In genomic region chr12:16963354-16963753, GRCm38 (mm10) we compare ENCODE assay signal across 16 mouse cellular contexts. TPM values are rescaled to one million over a fixed set of nuclear protein-coding genes. Genes with fewer than 3 reads are reported as not detected.
DNase-seq lines count a peak whose midpoint lies in the region; ATAC-seq lines count a peak whose summit lies in the region.
"Had no signal": no experiment of that assay in that cellular context is flagged by ENCODE, and none has a peak within 500 bp of the region (broad histone marks: within the 10 kb centered on the region; RNA-seq: fewer than 3 reads in every experiment).

No protein-coding gene starts in this region.

- ATAC-seq in activated CD4-positive, CD25-positive, alpha-beta regulatory T cell, adult 4 months = peak; percentile 96
- peak; percentile 56; the same call in 1 of the 2 replicates for ATAC-seq in neutrophil, adult 5-6 weeks (ENCODE audit: extremely low read depth, insufficient number of reproducible peaks, low FRiP score, poor library complexity, severe bottlenecking)
- ATAC-seq: forebrain, embryonic 15.5 days; hindbrain, postnatal 0 days had no signal

- peak; percentile 84 for DNase-seq in A20 (ENCODE audit: low read depth, low spot score)
- peak; percentile 8 for DNase-seq in CD4-positive helper T cell, adult 2 months (ENCODE audit: low read depth, low spot score)
- DNase-seq in heart, adult 8-10 months (ENCODE audit: low spot score) = no peak
- no peak for DNase-seq in layer of hippocampus, adult 8-10 months (ENCODE audit: low spot score in 2 of 2)
- DNase-seq in cerebellum, postnatal 10 days = no peak
- DNase-seq: adrenal gland, postnatal 14 days; cerebellum, adult 11-12 months; cerebellum, adult 9-10 months; gastrocnemius, postnatal 10 days; heart, adult 18-20 months; heart, postnatal 14 days had no signal

RNA-seq across cellular contexts. Expression of gene Pqlc3, which starts 36.9 kb away (rescaled TPM):
- 10 to 100 TPM; 82.0 to 88.3 TPM for polyA plus RNA-seq in activated CD4-positive, CD25-positive, alpha-beta regulatory T cell, adult 4 months (2017; shearing (Covaris generic))
- total RNA-seq in neutrophil, adult 5-6 weeks (2017) = 52.5 and 57.1 TPM in 2 replicates
- total RNA-seq in heart, adult 8-10 months (2022) = 1 to 10 TPM; 2.7 to 3.6 (median 3.1) TPM
- total RNA-seq in layer of hippocampus, adult 8-10 months (2022) = 1 to 10 TPM; 1.5 to 3.0 (median 1.6) TPM

RNA-seq across cellular contexts. Expression of gene 2410004P03Rik, which starts 48.2 kb away (rescaled TPM):
- under 1 TPM; 0.27 to 0.93 TPM for polyA plus RNA-seq in activated CD4-positive, CD25-positive, alpha-beta regulatory T cell, adult 4 months (2017; shearing (Covaris generic))
- 0.23 and 1.6 TPM in 2 replicates for total RNA-seq in neutrophil, adult 5-6 weeks (2017)
- total RNA-seq in heart, adult 8-10 months (2022) = not detected
- 1 to 10 TPM in 2 of 4 experiments, under 1 TPM in 2; 0.37 to 1.2 (median 1.0) TPM for total RNA-seq in layer of hippocampus, adult 8-10 months (2022)
- total RNA-seq: adrenal gland, postnatal 14 days; gastrocnemius, postnatal 10 days had no signal
- polyA plus RNA-seq: G1E had no signal

Comparison
In these comparisons a context has a peak if more than half of its experiments do, and no peak if none do; other contexts are left out.
1. DNase-seq: peak in A20 (single experiment) and CD4-positive helper T cell, adult 2 months (single experiment); none in heart, adult 8-10 months (single experiment), layer of hippocampus, adult 8-10 months (0 of 2) and cerebellum, postnatal 10 days (0 of 2).
2. RNA of gene Pqlc3, which starts 36.9 kb away (total RNA-seq): 52.5 to 57.1 TPM in neutrophil, adult 5-6 weeks; 2.7 to 3.6 TPM in heart, adult 8-10 months and 1.5 to 3.0 TPM in layer of hippocampus, adult 8-10 months; every median in the first group is over 10 times any median in the second.